Mouse (Mus musculus): ENCODE data around the gene Ehmt1. TPM values are rescaled to one million over a fixed set of nuclear protein-coding genes. Genes with fewer than 3 reads are reported as not detected.
"Not testable (repeated sequence)": the region's sequence is repeated elsewhere in the genome, so short reads cannot be mapped to it uniquely, and the experiment has no call there.

Gene Ehmt1
- polyA plus RNA-seq (2012), result 0.72 and 0.74 TPM in 2 replicates

DNA sequence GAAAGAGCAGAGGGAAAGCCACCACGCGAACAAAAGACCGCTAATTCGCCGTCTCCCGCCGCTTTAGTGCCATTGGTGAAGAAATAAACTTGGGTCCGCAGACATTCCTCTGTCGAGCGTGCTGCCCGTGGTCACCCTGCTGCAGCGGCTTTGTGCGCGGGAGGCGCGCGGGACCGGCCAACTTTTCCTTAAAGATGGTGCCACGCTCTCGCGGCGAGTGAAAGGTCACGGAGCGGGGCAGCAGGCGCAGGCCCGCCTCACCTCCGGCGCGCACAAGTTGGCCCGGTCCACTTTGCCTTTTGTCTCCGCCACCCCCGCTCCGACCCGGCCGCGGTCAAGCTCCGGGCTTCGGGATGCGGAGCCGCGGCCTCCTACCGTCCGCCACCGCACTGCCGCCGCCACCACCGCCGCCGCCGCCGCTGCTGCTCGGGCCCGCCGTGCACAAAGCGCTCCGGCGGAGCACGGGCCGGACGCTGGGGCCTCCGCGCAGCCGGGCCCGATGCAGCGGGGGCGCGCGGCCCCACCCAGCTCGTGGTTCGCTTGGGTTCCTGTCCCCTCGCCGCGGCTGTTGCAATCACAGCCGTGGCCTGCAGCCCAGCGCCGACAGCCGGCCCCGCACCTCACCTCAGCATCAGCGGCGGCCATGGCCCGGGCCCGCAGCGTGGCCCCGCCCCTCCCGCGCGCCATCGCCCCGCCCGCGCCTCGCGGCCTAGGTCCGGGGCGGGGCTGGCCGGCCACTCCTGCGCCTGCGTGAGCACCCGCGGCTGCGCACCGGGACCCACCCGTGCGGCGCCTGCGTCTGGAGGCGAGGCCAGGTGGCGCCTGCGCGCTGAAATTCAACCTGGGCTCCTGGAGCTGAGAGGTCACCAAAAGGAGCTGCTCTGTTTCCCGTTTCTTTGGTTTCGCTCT is at the start of gene Ehmt1:
Gene Ehmt1, minus strand, starts transcription at position 685 of the 909 bp plus-strand sequence.
- no peaks in the 10 kb centered on the region for H3K27me3 ChIP-seq (ENCODE audit: control insufficient read depth)
- no peak for TF ChIP-seq GATA1 (IDR thresholded peaks at IDR 0.05; ENCODE audit: low read length)
- no peak for TF ChIP-seq TAL1 (IDR thresholded peaks at IDR 0.05; ENCODE audit: low read length)
- no peaks in the 10 kb centered on the region for H3K9me3 ChIP-seq (ENCODE audit: control insufficient read depth, low read length)
- peaks cover 9% of the 10 kb centered on the region for H3K36me3 ChIP-seq (ENCODE audit: control insufficient read depth)
- H3K4me3 ChIP-seq (replicated peaks), result peak within 1 kb of the TSS; percentile 89
- H3K4me1 ChIP-seq (ENCODE audit: control insufficient read depth), result peaks cover 24% of the 10 kb centered on the region

GRCm38 (mm10) chr2:24962304-24963000 is 43.0 kb upstream of the Ehmt1 start, which contains the start of gene Dph7:
Gene Dph7, plus strand, starts transcription at chr2:24962400.
- H3K27me3 ChIP-seq (ENCODE audit: control insufficient read depth), result no peaks in the 10 kb centered on the region
- TF ChIP-seq TAL1 (IDR thresholded peaks at IDR 0.05; ENCODE audit: low read length) (no peak), GATA1 (IDR thresholded peaks at IDR 0.05; ENCODE audit: low read length) (no peak)
- H3K4me3 ChIP-seq (replicated peaks), result peak within 1 kb of the TSS; percentile 84
- H3K9me3 ChIP-seq (ENCODE audit: control insufficient read depth, low read length), result no peaks in the 10 kb centered on the region
- H3K36me3 ChIP-seq (ENCODE audit: control insufficient read depth), result peaks cover 72% of the 10 kb centered on the region
- H3K4me1 ChIP-seq (ENCODE audit: control insufficient read depth), result peaks cover 22% of the 10 kb centered on the region

- TF ChIP-seq GATA1 (IDR thresholded peaks at IDR 0.05; ENCODE audit: low read length) (no peak), TAL1 (IDR thresholded peaks at IDR 0.05; ENCODE audit: low read length) (no peak)
- no peak overlapping the region for H3K4me3 ChIP-seq (replicated peaks)
- no peaks in the 10 kb centered on the region for H3K27me3 ChIP-seq (ENCODE audit: control insufficient read depth)
- H3K9me3 ChIP-seq (ENCODE audit: control insufficient read depth, low read length), result no peaks in the 10 kb centered on the region
- peaks cover 25% of the 10 kb centered on the region for H3K4me1 ChIP-seq (ENCODE audit: control insufficient read depth)
- peaks cover 75% of the 10 kb centered on the region for H3K36me3 ChIP-seq (ENCODE audit: control insufficient read depth)
These were observed 41.5 kb upstream of the Ehmt1 start for GRCm38 (mm10) chr2:24960910-24961309.

GRCm38 (mm10) chr2:24952537-24953055 is 33.2 kb upstream of the Ehmt1 start:
- H3K27me3 ChIP-seq (ENCODE audit: control insufficient read depth), result no peaks in the 10 kb centered on the region
- peaks cover 69% of the 10 kb centered on the region for H3K4me1 ChIP-seq (ENCODE audit: control insufficient read depth)
- H3K36me3 ChIP-seq (ENCODE audit: control insufficient read depth), result peaks cover 65% of the 10 kb centered on the region
- H3K4me3 ChIP-seq (replicated peaks), result peak overlapping the region; percentile 43
- TF ChIP-seq TAL1 (IDR thresholded peaks at IDR 0.05; ENCODE audit: low read length) (no peak), GATA1 (IDR thresholded peaks at IDR 0.05; ENCODE audit: low read length) (no peak)
- H3K9me3 ChIP-seq (ENCODE audit: control insufficient read depth, low read length), result no peaks in the 10 kb centered on the region

DNA sequence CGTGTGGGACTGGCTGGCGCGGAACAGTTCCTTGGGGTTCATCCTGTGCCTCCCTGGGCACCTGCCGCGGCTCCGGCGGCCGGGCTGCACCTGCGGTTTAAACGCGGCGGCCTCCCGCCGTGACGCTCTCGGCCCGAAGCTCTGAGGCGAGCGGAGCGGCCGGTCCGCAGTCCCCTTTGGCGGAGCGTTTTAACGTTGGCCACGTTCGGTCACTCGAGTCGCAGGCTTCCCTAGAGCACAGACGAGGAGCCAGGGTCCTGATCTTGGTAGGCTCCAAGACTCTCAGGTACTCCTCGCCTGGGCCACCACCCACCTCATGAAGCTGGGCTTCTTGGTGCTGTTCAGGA is 30.7 kb upstream of the Ehmt1 start:
- Histone ChIP-seq H3K36me3 (ENCODE audit: control insufficient read depth) (peaks cover 41% of the 10 kb centered on the region), H3K9me3 (ENCODE audit: control insufficient read depth, low read length) (no peaks in the 10 kb centered on the region), H3K4me3 (replicated peaks) (peak overlapping the region; percentile 91), H3K27me3 (ENCODE audit: control insufficient read depth) (no peaks in the 10 kb centered on the region), H3K4me1 (ENCODE audit: control insufficient read depth) (peaks cover 63% of the 10 kb centered on the region)
- TF ChIP-seq TAL1 (IDR thresholded peaks at IDR 0.05; ENCODE audit: low read length), result no peak

DNA sequence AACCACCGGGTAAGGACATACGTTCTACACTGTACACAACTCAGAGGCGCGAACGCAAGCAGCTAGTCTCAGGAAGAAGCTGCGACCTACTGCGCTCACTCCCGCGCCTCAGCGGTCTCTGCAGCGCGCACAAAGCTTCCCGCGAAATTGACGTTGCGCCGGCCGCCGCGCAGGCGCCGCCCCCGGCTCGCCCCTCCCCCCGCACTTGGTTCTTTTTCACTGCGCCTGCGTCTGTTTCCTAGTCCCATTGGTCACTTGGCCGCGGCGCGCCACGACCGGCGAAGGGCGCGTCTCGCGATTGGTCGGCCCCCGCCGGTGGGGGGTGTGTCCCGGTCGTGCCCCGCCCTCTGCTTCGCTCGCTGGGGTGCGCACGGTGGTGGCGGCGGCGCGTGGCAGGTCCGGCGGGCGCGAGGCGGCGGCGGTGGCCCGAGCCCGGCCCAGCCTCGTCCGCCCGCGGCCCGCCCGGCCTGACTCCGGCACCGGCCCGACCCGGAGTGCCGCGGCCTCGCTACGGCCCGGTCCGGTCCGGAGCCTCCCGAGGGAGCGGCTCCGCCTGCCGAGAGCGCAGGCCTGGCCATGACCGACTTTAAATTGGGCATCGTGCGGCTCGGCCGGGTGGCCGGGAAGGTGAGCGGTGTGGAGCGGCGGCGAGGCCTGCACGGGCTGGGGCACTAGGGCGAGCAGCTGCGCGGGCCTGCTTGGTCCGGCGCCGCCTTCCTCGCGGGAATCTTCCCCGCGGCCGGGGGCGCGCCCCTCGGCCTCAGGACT is 30.2 kb upstream of the Ehmt1 start, which contains the start of gene Zmynd19:
Gene Zmynd19, plus strand, starts transcription at position 372 of the 768 bp plus-strand sequence.
- H3K4me3 ChIP-seq (replicated peaks), result peak within 1 kb of the TSS; percentile 91
- TF ChIP-seq GATA1 (IDR thresholded peaks at IDR 0.05; ENCODE audit: low read length) (no peak), TAL1 (IDR thresholded peaks at IDR 0.05; ENCODE audit: low read length) (no peak)
- H3K36me3 ChIP-seq (ENCODE audit: control insufficient read depth), result peaks cover 35% of the 10 kb centered on the region
- H3K27me3 ChIP-seq (ENCODE audit: control insufficient read depth), result no peaks in the 10 kb centered on the region
- H3K4me1 ChIP-seq (ENCODE audit: control insufficient read depth), result peaks cover 57% of the 10 kb centered on the region
- no peaks in the 10 kb centered on the region for H3K9me3 ChIP-seq (ENCODE audit: control insufficient read depth, low read length)

GRCm38 (mm10) chr2:24944304-24944703 is 24.9 kb upstream of the Ehmt1 start:
- H3K4me3 ChIP-seq (replicated peaks); H3K9me3 ChIP-seq (ENCODE audit: control insufficient read depth, low read length); H3K27me3 ChIP-seq (ENCODE audit: control insufficient read depth); H3K36me3 ChIP-seq (ENCODE audit: control insufficient read depth): not testable (repeated sequence)
- peaks cover 11% of the 10 kb centered on the region for H3K4me1 ChIP-seq (ENCODE audit: control insufficient read depth)

GRCm38 (mm10) chr2:24942092-24942491 is 22.7 kb upstream of the Ehmt1 start:
- Histone ChIP-seq H3K4me1 (ENCODE audit: control insufficient read depth) (no peaks in the 10 kb centered on the region), H3K36me3 (ENCODE audit: control insufficient read depth) (no peaks in the 10 kb centered on the region)
- TF ChIP-seq GATA1 (IDR thresholded peaks at IDR 0.05; ENCODE audit: low read length) (no peak), TAL1 (IDR thresholded peaks at IDR 0.05; ENCODE audit: low read length) (no peak)

More at GRCm38 (mm10) chr2:24942092-24942491, 22.7 kb upstream of the Ehmt1 start:
- H3K27me3 ChIP-seq (ENCODE audit: control insufficient read depth), result peaks cover 21% of the 10 kb centered on the region
- H3K9me3 ChIP-seq (ENCODE audit: control insufficient read depth, low read length), result no peaks in the 10 kb centered on the region
- no peak overlapping the region for H3K4me3 ChIP-seq (replicated peaks)
